Mouse (Mus musculus) heart, embryonic 14.5 days (tissue): ENCODE measurements around the gene Pappa2. TPM values are rescaled to one million over a fixed set of nuclear protein-coding genes. Genes with fewer than 3 reads are reported as not detected.
A peak's percentile ranks its signal among the peaks of the same experiment; 100 is the strongest.

Experiments used
- ATAC-seq: fragments of 200-750 bp; cut with Nextera tagmentation; 2 replicates; pipeline ENCODE4 v1.8.0; 2017; ENCODE audit warnings: low read depth, moderate TSS enrichment; ENCODE audit not compliant: insufficient number of reproducible peaks, insufficient read depth, low FRiP score
- H3K27ac ChIP-seq, 2 experiments: fragments of 200-500 bp in 1 of 2; fragments of 300-500 bp in 1 of 2; sonication (generic) in 1 of 2; replicated peaks in 1 of 2; 2 replicates each; pipeline ENCODE4 v1.5.1; 2012 to 2014; ENCODE audit warnings: low read depth in 2 of 2, low read length in 2 of 2, control low read depth in 1 of 2, mild to moderate bottlenecking in 1 of 2, mixed read lengths in 1 of 2; ENCODE audit not compliant: control insufficient read depth in 1 of 2, insufficient read depth in 1 of 2
- H3K27me3 ChIP-seq: fragments of 300-500 bp; sonication (generic); 2 replicates; pipeline ENCODE4 v1.6.1; 2014; ENCODE audit warnings: mild to moderate bottlenecking, low read length, control low read depth; ENCODE audit not compliant: control insufficient read depth, insufficient read depth
- H3K36me3 ChIP-seq: fragments of 300-500 bp; sonication (generic); 2 replicates; pipeline ENCODE4 v1.6.1; 2014; ENCODE audit warnings: mild to moderate bottlenecking, control low read depth, low read length, mixed read lengths; ENCODE audit not compliant: control insufficient read depth, insufficient read depth
- H3K4me1 ChIP-seq, 2 experiments: fragments of 200-500 bp in 1 of 2; fragments of 300-500 bp in 1 of 2; sonication (generic) in 1 of 2; 2 replicates each; pipeline ENCODE4 v1.6.1; 2012 to 2014; ENCODE audit warnings: low read length in 2 of 2, control low read depth in 1 of 2, mixed read lengths in 1 of 2; ENCODE audit not compliant: control insufficient read depth in 2 of 2, insufficient read depth in 2 of 2
- H3K4me2 ChIP-seq: fragments of 300-500 bp; sonication (generic); 2 replicates; pipeline ENCODE4 v1.6.1; 2014; ENCODE audit warnings: mild to moderate bottlenecking, low read length
- H3K4me3 ChIP-seq, 2 experiments: fragments of 200-500 bp in 1 of 2; fragments of 300-500 bp in 1 of 2; sonication (generic) in 1 of 2; 2 replicates each; pipeline ENCODE4 v1.5.1; 2012 to 2014; ENCODE audit warnings: low read length in 2 of 2, mild to moderate bottlenecking in 2 of 2, control low read depth in 1 of 2, low read depth in 1 of 2, moderate library complexity in 1 of 2; ENCODE audit not compliant: control insufficient read depth in 1 of 2, insufficient read depth in 1 of 2
- H3K9ac ChIP-seq: fragments of 300-500 bp; sonication (generic); 2 replicates; pipeline ENCODE4 v1.6.1; 2014; ENCODE audit warnings: mild to moderate bottlenecking, low read length
- H3K9me3 ChIP-seq: fragments of 300-500 bp; sonication (generic); 2 replicates; pipeline ENCODE4 v1.6.1; 2016; ENCODE audit warnings: low read length, control low read depth; ENCODE audit not compliant: control insufficient read depth
- WGBS: fragments of 180-500 bp; shearing (Covaris S2); extraction: QIAGEN DNeasy Blood & Tissue Kit; methylation state at CpG from one replicate; pipeline ENCODE4 v1.1.7; 2014; 5-methylcytosine and 5-hydroxymethylcytosine counted together
- polyA plus RNA-seq: library from polyadenylated mRNA; unstranded; fragments of >200 nt; fragmentation: Nextera tagmentation; extraction: Ambion mirVana; gene quantifications from 2 replicates; pipeline ENCODE4 v1.2.1, GENCODE M21; 2014

Pappa2 gene
- 0.34 and 0.58 TPM in 2 replicates for polyA plus RNA-seq

- no peaks in the 10 kb centered on the region for H3K4me1 ChIP-seq
- H3K4me3 ChIP-seq, result no peak within 1 kb of the TSS
- H3K27ac ChIP-seq, result no peak within 1 kb of the TSS
- no peaks in the 10 kb centered on the region for H3K9me3 ChIP-seq
- 36% methylated on average over 1 of the region's 1 CpGs for WGBS
- ATAC-seq, result no peak
- no peak within 1 kb of the TSS for H3K9ac ChIP-seq
- no peaks in the 10 kb centered on the region for H3K27me3 ChIP-seq
- H3K36me3 ChIP-seq, result no peaks in the 10 kb centered on the region
- H3K4me2 ChIP-seq, result no peak within 1 kb of the TSS
These were observed at the start of gene Pappa2 for GRCm38 (mm10) chr1:158980390-158980789. Gene Pappa2 (minus strand): TSS chr1:158980490.

DNA sequence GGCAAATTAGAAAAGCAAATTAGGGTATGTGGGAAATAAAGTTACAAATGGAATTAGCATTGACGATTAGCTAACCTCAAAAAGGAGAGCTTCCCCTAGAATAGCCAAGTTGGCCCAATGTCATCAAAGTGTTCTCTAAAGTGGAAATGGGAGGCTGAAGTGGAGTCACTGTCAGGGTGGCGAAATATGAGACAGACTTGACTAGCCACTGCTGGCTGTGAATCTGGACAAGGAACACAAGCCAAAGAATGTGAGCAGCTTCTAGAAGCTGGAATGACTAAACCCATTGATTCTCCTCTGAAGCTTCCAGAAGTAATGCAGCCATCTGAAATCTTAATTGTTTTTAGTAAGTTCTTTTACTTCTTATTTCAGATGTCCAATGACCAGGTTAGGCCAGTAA is 48.8 kb upstream of the Pappa2 start:
- no peaks in the 10 kb centered on the region for H3K9me3 ChIP-seq
- no peak overlapping the region for H3K27ac ChIP-seq
- ATAC-seq, result no peak
- no peaks in the 10 kb centered on the region for H3K4me1 ChIP-seq
- no peak overlapping the region for H3K4me3 ChIP-seq
- no peaks in the 10 kb centered on the region for H3K36me3 ChIP-seq
- H3K4me2 ChIP-seq, result no peak overlapping the region
- no peak overlapping the region for H3K9ac ChIP-seq
- H3K27me3 ChIP-seq, result no peaks in the 10 kb centered on the region
- 66% methylated on average over 2 of the region's 2 CpGs for WGBS

GRCm38 (mm10) chr1:159014940-159015660 is 34.8 kb upstream of the Pappa2 start:
- no peaks in the 10 kb centered on the region for H3K36me3 ChIP-seq
- H3K4me3 ChIP-seq, result no peak overlapping the region
- H3K4me1 ChIP-seq, result no peaks in the 10 kb centered on the region
- ATAC-seq, result no peak
- H3K9me3 ChIP-seq, result no peaks in the 10 kb centered on the region
- no peak overlapping the region for H3K4me2 ChIP-seq
- no peak overlapping the region for H3K9ac ChIP-seq
- no peaks in the 10 kb centered on the region for H3K27me3 ChIP-seq
- no peak overlapping the region for H3K27ac ChIP-seq
- WGBS, result 81% methylated on average over 5 of the region's 5 CpGs

- H3K27me3 ChIP-seq, result no peaks in the 10 kb centered on the region
- no peak for ATAC-seq
- no peaks in the 10 kb centered on the region for H3K9me3 ChIP-seq
- no peaks in the 10 kb centered on the region for H3K36me3 ChIP-seq
- H3K4me1 ChIP-seq, result no peaks in the 10 kb centered on the region
- H3K4me3 ChIP-seq, result no peak overlapping the region
- H3K27ac ChIP-seq, result no peak overlapping the region
- no peak overlapping the region for H3K9ac ChIP-seq
- H3K4me2 ChIP-seq, result no peak overlapping the region
- WGBS, result 62% methylated on average over 3 of the region's 3 CpGs
These were observed 6.8 kb upstream of the Pappa2 start for GRCm38 (mm10) chr1:158987042-158987441.

GRCm38 (mm10) chr1:158962340-158962739 is 17.9 kb downstream of the Pappa2 start:
- H3K27ac ChIP-seq, result no peak overlapping the region
- H3K9ac ChIP-seq, result no peak overlapping the region
- no peaks in the 10 kb centered on the region for H3K9me3 ChIP-seq
- no peaks in the 10 kb centered on the region for H3K36me3 ChIP-seq
- 41% methylated on average over 5 of the region's 5 CpGs for WGBS
- no peak for ATAC-seq
- no peaks in the 10 kb centered on the region for H3K27me3 ChIP-seq
- H3K4me1 ChIP-seq, result peaks cover 7 to 12% of the 10 kb centered on the region in 2 experiments; a peak in 3 of 4 replicates
- no peak overlapping the region for H3K4me3 ChIP-seq
- peak overlapping the region; percentile 37; the same call in 1 of the 2 replicates for H3K4me2 ChIP-seq

DNA sequence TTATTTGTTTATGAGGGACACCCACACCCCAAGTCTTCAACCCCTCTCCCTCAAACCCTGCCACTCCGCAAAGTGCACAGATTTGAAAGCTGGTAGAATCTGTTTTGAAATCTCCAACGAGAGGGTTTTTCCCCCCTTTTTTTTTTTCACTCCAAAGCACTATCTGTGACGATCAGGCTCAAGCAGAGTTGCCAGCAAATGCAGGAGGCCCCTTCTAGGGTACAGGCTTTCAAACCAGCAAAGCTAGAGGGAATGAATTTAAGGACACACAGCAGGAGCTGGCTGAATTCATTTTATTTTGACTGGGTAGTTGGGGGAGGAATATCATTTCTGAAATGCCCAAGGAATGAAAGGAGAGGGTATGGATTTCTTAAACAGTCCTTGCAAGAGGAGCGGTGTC is 19.3 kb downstream of the Pappa2 start:
- Histone ChIP-seq H3K4me3 (no peak overlapping the region), H3K36me3 (no peaks in the 10 kb centered on the region), H3K27ac (no peak overlapping the region), H3K4me2 (peak overlapping the region; percentile 36; the same call in 1 of the 2 replicates), H3K27me3 (no peaks in the 10 kb centered on the region), H3K9me3 (no peaks in the 10 kb centered on the region), H3K4me1 (peaks cover 7 to 12% of the 10 kb centered on the region in 2 experiments; a peak in 3 of 4 replicates), H3K9ac (no peak overlapping the region)
- 30% methylated on average over 4 of the region's 4 CpGs for WGBS
- ATAC-seq, result no peak

DNA sequence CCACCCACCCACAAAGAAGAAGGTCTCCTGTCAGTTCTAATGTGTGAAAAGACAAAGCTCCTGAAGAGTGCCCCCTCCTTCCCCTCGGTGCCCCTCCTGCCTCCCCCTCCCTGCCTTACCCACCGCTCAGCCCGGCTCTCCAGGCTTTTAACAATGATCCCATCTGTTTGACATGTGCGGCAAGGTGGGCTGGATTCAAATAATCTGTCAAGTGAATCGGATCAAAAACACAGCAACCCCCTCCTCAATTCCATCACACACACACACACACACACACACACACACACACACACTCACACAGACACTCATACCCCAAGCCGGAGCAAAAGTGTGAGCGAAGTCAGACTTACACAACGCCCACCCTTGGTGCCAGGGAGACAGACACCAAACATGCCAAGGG is 19.7 kb downstream of the Pappa2 start:
- no peak for ATAC-seq
- Histone ChIP-seq H3K27me3 (no peaks in the 10 kb centered on the region), H3K27ac (no peak overlapping the region), H3K9ac (no peak overlapping the region), H3K36me3 (no peaks in the 10 kb centered on the region), H3K4me2 (peak overlapping the region; percentile 36; the same call in 1 of the 2 replicates), H3K9me3 (no peaks in the 10 kb centered on the region), H3K4me1 (peaks cover 7 to 12% of the 10 kb centered on the region in 2 experiments; a peak in 3 of 4 replicates), H3K4me3 (no peak overlapping the region)
- WGBS, result 25% methylated on average over 8 of the region's 8 CpGs

DNA sequence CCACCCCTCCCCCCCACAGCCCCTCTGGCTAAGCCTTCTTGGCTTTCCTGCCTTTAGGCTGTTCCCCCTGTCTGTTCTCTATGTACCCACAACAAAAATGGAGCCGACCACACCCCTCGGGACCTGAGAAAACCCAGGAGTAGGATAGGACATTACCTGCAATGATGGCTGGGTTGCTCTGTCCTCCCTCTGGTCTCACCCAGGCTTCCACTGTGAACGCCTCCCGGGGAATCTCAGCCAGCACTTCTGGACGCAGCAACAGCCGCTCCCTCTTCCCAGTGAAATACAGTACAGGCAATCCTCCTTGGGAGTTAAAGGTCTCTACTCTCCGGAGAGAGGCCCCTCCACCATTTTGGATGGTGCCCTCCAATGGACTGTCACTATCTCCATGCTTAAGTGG is 23.9 kb downstream of the Pappa2 start:
- Histone ChIP-seq H3K27me3 (no peaks in the 10 kb centered on the region), H3K4me2 (no peak overlapping the region), H3K9ac (no peak overlapping the region), H3K4me1 (peaks cover 4 to 5% of the 10 kb centered on the region in 2 experiments; a peak in 3 of 4 replicates), H3K36me3 (no peaks in the 10 kb centered on the region), H3K27ac (no peak overlapping the region), H3K9me3 (no peaks in the 10 kb centered on the region), H3K4me3 (no peak overlapping the region)
- no peak for ATAC-seq
- 80% methylated on average over 7 of the region's 7 CpGs for WGBS
